Mouse (Mus musculus) embryonic fibroblast, embryonic 13.5 days (primary cell): ENCODE measurements around the gene D130043K22Rik. TPM values are rescaled to one million over a fixed set of nuclear protein-coding genes. Genes with fewer than 3 reads are reported as not detected.

Experiments used
- H3K27ac ChIP-seq: 2 replicates; pipeline ENCODE4 v1.5.1; 2012; ENCODE audit warnings: low read length, control low read depth, inconsistent platforms; ENCODE audit not compliant: insufficient read depth
- H3K4me1 ChIP-seq: 2 replicates; pipeline ENCODE4 v1.6.1; 2011; ENCODE audit warnings: low read length; ENCODE audit not compliant: control insufficient read depth, insufficient read depth
- H3K4me3 ChIP-seq: 2 replicates; pipeline ENCODE4 v1.5.1; 2011; ENCODE audit warnings: mild to moderate bottlenecking, control low read depth, low read length; ENCODE audit not compliant: insufficient read depth
- CTCF ChIP-seq: IDR thresholded peaks from 2 replicates; pipeline ENCODE4 v1.5.1; 2011; ENCODE audit warnings: mild to moderate bottlenecking, control low read depth, low read length, moderate library complexity, borderline replicate concordance; ENCODE audit not compliant: insufficient read depth
- POLR2A ChIP-seq: IDR thresholded peaks from 2 replicates; pipeline ENCODE4 v1.6.1; 2011; ENCODE audit warnings: low read depth, mild to moderate bottlenecking, control low read depth, low read length, moderate library complexity
- polyA plus RNA-seq: library from polyadenylated mRNA; stranded (reverse); fragments of >200 nt; gene quantifications from 2 replicates; pipeline ENCODE4 v1.2.4, GENCODE M21; 2011; ENCODE audit warnings: low read depth; ENCODE audit not compliant: missing spikeins, insufficient read length

Gene D130043K22Rik
- polyA plus RNA-seq, 1 experiment = 0.51 TPM

DNA sequence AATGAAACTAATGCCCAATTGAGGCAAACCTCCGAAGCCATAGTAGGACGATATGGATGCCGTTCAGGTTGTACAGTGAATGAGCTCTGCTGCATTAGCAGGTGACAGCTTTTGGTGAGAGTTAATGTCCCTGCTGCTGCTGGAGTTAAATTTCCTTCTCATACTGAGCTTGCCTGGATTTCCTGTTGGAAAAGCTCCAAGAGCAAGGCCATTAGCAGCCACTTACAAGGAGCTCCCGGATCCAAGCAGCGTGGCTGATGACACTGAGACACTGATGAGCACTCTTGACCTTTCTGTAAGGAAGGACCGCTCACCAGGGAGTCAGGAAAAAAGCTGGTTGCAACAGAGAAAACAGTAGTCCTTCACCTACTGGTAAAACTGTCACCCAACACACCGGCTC lies 17.1 kb downstream of the D130043K22Rik start:
- Histone ChIP-seq H3K4me1 (no peaks in the 10 kb centered on the region), H3K27ac (no peak overlapping the region), H3K4me3 (no peak overlapping the region)
- TF ChIP-seq POLR2A (no peak), CTCF (no peak)

DNA sequence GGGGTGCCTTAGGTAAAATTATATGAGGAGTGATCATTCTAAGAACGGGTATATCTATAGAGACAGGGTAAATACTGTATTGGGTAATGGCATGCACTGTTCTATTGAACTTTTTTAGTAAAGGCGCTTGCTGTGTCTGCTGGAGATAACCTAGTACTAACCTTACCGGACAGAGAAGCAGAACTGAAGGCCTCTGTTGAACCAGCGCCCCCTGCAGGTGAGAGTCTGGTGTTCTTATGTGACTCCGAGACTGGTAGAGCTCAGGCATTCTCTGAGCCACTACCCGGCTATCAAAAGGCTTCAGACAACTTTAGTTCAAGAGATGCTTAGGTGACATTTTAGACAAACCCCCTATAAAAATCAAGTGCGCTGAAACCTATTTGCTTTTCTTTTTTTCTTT lies 17.6 kb downstream of the D130043K22Rik start:
- TF ChIP-seq CTCF (no peak), POLR2A (no peak)
- no peaks in the 10 kb centered on the region for H3K4me1 ChIP-seq

GRCm38 (mm10) chr13:24866430-24867402 lies 21.8 kb downstream of the D130043K22Rik start:
- TF ChIP-seq CTCF (no peak), POLR2A (no peak)
- Histone ChIP-seq H3K4me3 (no peak overlapping the region), H3K27ac (no peak overlapping the region), H3K4me1 (no peaks in the 10 kb centered on the region)

More for the DNA sequence above, 17.6 kb downstream of the D130043K22Rik start:
- Histone ChIP-seq H3K4me3 (no peak overlapping the region), H3K27ac (no peak overlapping the region)

DNA sequence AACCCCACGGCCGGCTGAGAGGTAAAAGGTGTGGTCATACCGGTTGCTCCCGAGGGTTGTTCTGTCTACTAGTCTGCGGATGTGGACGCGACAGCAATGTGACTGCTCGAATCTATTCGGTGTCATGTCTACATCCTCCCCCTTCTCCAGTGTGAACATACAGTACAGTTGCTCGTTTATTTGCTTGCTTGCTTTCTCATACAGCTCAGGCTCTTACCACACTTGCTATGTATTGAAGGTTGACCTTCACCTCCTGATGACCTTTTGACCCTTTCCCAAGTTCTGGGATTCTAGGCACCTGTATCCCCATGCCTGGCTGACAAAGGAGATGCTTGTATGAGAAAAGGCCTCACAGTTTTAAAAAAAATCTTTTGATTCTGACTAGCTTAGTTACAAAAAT lies 22.9 kb downstream of the D130043K22Rik start:
- Histone ChIP-seq H3K4me3 (no peak overlapping the region), H3K4me1 (no peaks in the 10 kb centered on the region), H3K27ac (no peak overlapping the region)
- no peak for TF ChIP-seq CTCF

DNA sequence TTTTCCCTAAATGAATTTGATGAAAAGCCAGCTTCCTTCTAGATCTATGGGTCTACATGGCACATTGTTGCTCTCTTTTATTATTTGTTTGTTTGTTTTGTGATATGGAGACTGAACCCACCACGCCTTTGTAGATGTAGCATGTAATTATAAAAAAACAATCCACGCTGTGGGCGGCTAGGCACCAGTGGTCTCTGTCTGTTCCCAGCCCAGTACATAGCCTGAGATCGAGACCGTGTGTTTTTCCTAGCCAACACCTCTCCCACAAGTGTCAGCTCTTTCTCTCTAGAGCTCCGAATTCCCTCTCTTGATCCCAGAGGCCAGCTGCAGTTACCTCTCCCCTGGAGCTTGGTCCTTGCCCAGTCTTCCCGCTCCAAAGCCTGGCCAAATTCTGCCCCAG lies 23.3 kb downstream of the D130043K22Rik start:
- Histone ChIP-seq H3K4me3 (no peak overlapping the region), H3K27ac (no peak overlapping the region), H3K4me1 (no peaks in the 10 kb centered on the region)
- TF ChIP-seq CTCF = no peak
- TF ChIP-seq POLR2A = no peak

GRCm38 (mm10) chr13:24879359-24880040 lies 34.6 kb downstream of the D130043K22Rik start:
- H3K4me3 ChIP-seq = no peak overlapping the region
- TF ChIP-seq POLR2A (no peak), CTCF (no peak)
- H3K4me1 ChIP-seq = no peaks in the 10 kb centered on the region
- H3K27ac ChIP-seq = no peak overlapping the region

DNA sequence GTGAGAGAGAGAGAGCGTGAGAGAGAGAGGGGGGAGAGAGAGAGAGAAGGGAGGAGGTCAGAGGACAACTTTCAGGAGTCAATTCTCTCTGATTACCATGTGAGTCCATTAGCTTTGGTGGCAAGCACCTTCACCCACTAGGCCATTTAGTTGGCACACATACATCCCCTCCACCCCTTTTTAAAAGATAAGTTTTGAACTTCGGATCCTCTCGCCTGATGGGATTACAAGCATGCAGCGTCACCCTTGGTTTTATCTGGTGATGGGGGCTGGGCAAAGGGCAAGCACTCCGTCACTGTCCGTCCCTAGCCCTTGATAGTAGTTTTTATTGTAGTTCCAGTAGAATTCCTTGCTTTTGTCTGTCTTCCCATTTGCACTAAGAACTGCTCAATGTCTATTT lies 35.3 kb downstream of the D130043K22Rik start:
- no peaks in the 10 kb centered on the region for H3K4me1 ChIP-seq
- TF ChIP-seq CTCF (no peak), POLR2A (no peak)
- no peak overlapping the region for H3K27ac ChIP-seq
- H3K4me3 ChIP-seq = no peak overlapping the region

DNA sequence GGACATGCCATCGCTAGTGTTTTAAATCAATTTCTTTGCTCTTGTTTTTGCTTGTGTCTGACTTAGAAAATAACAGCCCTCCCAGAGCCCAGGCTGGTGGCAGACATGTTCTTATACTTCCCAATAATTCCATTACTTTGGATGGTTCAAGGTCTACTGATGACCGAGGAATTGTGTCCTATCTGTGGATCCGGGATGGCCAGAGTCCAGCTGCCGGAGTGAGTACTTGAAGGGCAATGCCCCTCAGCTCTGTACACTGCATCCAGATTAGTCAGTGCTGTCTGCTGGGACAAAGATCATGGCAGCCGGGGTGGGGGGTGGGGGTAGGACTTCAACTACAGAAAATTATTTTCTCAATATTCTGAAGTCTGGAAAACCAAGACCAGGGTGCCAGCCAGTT lies 35.8 kb downstream of the D130043K22Rik start:
- TF ChIP-seq CTCF (no peak), POLR2A (no peak)
- Histone ChIP-seq H3K4me3 (no peak overlapping the region), H3K27ac (no peak overlapping the region), H3K4me1 (no peaks in the 10 kb centered on the region)

DNA sequence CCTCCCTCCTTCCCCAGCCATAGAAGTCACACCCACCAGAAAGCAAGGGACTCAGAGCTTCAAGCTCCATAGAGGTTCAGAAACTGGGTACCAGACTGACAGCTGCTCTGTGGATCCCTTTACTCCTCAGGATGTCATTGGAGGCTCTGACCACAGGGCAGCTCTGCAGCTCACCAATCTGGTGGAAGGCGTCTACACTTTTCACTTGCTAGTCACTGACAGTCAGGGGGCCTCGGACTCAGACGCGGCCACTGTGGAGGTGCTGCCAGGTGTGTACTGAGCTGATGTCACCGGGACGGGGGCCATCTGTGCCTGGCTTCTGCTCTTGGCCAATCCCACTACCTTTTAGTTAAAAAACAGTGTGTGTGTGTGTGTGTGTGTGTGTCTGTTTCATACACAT lies 37.5 kb downstream of the D130043K22Rik start:
- no peaks in the 10 kb centered on the region for H3K4me1 ChIP-seq
- no peak overlapping the region for H3K4me3 ChIP-seq
- H3K27ac ChIP-seq = no peak overlapping the region
- TF ChIP-seq CTCF (no peak), POLR2A (no peak)

DNA sequence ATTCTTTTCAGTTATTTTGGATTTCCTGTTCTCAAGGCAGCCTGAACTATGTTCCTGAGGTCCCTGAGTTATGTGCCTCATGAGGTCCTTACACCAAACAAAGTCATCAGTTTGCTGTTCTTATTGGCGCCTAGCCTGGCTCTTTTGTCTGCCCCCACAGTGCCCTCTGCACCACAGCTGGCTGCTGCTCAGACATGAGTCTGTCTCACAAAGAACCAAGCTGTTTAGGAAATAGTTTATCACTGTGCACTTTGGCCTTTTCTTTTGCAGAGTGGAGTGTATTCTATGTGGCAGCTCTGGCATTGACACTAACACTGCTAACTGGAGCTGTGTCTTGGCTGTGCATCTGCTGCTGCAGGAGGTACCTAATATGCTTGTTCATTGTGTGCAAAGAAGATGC lies 44.6 kb downstream of the D130043K22Rik start:
- Histone ChIP-seq H3K27ac (no peak overlapping the region), H3K4me3 (no peak overlapping the region), H3K4me1 (no peaks in the 10 kb centered on the region)
- TF ChIP-seq POLR2A (no peak), CTCF (no peak)
